Mouse (Mus musculus): ENCODE measurements around the gene Rpl13a. TPM values are rescaled to one million over a fixed set of nuclear protein-coding genes. Genes with fewer than 3 reads are reported as not detected.
A peak's percentile ranks its signal among the peaks of the same experiment; 100 is the strongest.
"Not testable (repeated sequence)": the region's sequence is repeated elsewhere in the genome, so short reads cannot be mapped to it uniquely, and the experiment has no call there.

Gene Rpl13a
- total RNA-seq, 2 experiments from 2014 or later: 742 to 866 TPM

- intact Hi-C loops (cut with DNase I; ENCODE audit: low total_unique reads): no loop called here
- DNase-seq: no peak
These were observed 29.9 kb downstream of the Rpl13a start for GRCm38 (mm10) chr7:45098541-45099240.

- no peak for DNase-seq
- intact Hi-C loops (cut with DNase I; ENCODE audit: low total_unique reads): no loop called here
These were observed 31.1 kb downstream of the Rpl13a start for GRCm38 (mm10) chr7:45097479-45097878.

DNA sequence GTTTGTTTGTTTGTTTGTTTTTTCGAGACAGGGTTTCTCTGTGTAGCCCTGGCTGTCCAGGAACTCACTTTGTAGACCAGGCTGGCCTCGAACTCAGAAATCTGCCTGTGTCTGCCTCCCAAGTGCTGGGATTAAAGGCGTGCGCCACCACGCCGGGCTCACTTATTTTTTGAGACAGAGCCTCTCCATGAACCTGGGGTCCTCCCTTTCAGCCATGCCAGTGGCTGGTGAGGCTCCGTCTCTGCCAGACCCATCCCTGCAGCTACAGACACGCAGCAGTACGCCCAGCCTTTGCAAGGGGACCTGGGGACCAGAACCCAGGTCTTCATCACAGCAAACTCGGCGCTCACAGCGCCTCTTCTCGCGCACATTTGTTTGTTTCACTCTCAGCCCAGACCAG is 32.6 kb downstream of the Rpl13a start:
- intact Hi-C loops (cut with DNase I; ENCODE audit: low total_unique reads): not testable (repeated sequence)

GRCm38 (mm10) chr7:45095367-45095766 is 33.2 kb downstream of the Rpl13a start:
- DNase-seq: no peak
- intact Hi-C loops (cut with DNase I; ENCODE audit: low total_unique reads): no loop called here

More for the DNA sequence above, 32.6 kb downstream of the Rpl13a start:
- not testable (repeated sequence) for DNase-seq

DNA sequence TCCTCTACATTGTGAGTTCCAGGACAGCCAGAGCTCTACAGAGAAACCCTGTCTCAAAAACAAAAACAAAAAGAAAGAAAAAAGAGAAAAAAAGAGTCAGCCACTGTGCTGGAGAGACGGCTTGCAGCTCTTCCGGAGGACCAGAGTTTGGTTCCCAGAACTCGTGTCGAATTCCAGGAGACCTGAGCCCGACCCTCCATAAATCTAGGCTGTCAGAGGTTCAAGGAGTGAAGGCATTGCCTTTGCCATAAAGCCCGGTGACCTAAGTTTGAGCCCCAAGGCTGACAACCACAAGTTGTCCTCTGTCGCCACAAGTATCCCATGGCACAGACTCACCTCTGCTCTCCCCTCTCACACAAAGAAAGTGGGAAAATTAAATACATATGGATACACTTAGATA is 34.4 kb downstream of the Rpl13a start:
- intact Hi-C loops (cut with DNase I; ENCODE audit: low total_unique reads): no loop called here
- DNase-seq: no peak

- intact Hi-C loops (cut with DNase I; ENCODE audit: low total_unique reads): no loop called here
- no peak for DNase-seq
These were observed 35.0 kb downstream of the Rpl13a start for GRCm38 (mm10) chr7:45093516-45093905.

GRCm38 (mm10) chr7:45092828-45093515 is 35.6 kb downstream of the Rpl13a start:
- no peak for DNase-seq
- intact Hi-C loops (cut with DNase I; ENCODE audit: low total_unique reads): no loop called here

DNA sequence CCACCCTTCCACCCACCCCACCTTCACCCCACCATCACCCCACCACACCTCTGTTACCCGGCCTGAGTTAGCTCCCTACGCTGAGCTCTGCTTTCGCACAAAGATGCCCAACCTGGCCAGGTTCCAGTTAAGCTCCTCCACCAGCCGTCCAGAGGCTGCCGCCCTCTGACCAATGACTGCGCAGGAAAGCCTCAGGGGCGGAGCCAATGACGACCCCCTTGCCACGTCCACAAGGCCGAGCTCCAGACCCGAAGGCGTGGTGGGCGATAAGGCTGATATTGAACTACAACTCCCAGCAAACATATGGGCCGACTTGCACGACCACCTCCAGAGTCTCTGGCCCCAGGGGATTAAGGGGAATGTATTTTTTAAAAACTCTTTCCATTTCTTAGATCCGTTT is 36.5 kb downstream of the Rpl13a start, which contains the start of gene Rcn3:
Gene Rcn3 (minus strand): TSS at position 174 of the 400 bp plus-strand sequence.
- peak; percentile 93 for DNase-seq
- intact Hi-C loops (cut with DNase I; ENCODE audit: low total_unique reads): no loop called here

- peak; percentile 57 for DNase-seq
These were observed 37.3 kb downstream of the Rpl13a start for GRCm38 (mm10) chr7:45091001-45091990.

DNA sequence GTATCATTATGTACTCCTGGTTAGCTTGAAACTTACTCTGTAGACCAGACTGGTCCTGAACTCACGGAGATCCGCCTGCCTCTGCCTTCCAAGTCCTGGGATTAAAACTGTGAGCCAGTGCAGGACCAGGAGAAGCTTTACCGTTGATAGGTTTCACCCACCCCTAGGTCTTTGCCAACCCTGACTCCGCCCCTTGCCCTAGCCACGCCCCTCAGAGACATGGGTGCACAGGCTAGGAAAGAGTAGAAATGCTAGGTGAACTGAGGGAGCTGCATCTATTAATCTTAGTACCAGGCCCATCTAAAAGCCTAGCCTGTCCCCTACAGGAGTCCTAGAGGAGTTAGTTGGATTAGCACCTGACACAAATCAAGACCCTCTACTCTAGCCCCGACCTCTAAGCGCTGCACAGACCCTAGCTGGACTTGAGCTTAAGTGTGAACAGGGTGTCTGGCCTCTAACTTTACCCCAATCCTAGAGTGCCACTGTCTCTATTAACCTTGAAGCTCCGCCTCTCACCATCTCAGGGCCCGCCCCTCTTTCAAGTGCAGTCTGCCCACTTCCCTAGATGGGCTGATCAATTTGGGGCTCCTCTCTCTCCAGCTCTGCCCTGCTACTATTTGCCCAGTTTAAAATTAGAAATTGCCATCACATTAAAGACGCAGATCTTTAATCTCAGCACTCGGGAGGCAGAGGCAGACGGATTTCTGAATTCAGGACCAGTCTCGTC is 38.1 kb downstream of the Rpl13a start:
- DNase-seq: no peak
- intact Hi-C loops (cut with DNase I; ENCODE audit: low total_unique reads): no loop called here

More at GRCm38 (mm10) chr7:45091001-45091990, 37.3 kb downstream of the Rpl13a start:
- intact Hi-C loops (cut with DNase I; ENCODE audit: low total_unique reads): no loop called here

- intact Hi-C loops (cut with DNase I; ENCODE audit: low total_unique reads): no loop called here
These were observed 40.0 kb downstream of the Rpl13a start for GRCm38 (mm10) chr7:45088597-45088996.

GRCm38 (mm10) chr7:45086084-45086483 is 42.5 kb downstream of the Rpl13a start:
- intact Hi-C loops (cut with DNase I; ENCODE audit: low total_unique reads): no loop called here
- DNase-seq: no peak

More at GRCm38 (mm10) chr7:45088597-45088996, 40.0 kb downstream of the Rpl13a start:
- DNase-seq: no peak

GRCm38 (mm10) chr7:45083300-45083890 is 45.2 kb downstream of the Rpl13a start:
- DNase-seq: no peak
- intact Hi-C loops (cut with DNase I; ENCODE audit: low total_unique reads): no loop called here

DNA sequence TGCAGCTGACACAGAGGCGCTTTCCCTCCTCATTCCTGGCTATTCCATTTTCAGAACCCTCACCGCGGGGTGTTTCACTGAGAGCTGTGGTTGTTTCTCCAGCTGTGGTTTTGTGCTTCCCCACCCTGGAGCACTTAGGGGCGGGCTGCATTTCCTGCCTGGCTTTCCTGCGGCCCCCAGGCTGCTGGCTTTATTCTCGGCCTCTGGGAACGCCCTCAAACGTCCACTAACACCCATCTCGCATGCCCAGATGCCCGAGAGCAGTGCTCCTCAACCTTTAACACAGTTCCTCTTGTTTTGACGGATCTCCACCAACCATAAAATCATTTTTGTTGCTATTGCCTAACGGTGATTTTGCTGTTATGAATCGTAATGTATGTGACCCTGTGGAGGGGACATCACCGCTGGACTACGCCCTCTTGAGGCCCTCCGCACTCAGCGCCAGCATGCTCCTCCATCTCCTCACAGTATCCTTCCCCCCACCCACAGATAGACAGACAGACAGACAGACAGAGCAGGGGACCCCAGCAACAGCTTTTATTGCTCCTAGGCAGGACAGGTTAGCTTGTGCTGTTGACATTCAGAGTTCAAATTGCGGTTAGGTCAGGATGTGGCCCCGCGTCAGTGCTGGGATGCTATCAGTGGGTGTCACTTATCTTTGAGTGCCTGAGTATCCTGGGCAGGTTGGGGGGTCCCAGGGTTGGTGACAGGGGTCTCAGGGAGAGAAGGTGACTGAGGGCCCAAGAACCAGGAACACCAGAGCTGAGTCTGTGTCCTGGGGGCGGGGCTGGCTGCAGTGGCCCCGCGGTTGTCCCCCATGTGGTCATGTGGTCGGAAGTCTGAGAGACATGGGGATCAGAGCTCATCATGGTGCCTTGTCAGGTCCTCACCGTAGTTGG is 45.9 kb downstream of the Rpl13a start:
- DNase-seq: peak; percentile 65
- intact Hi-C loops (cut with DNase I; ENCODE audit: low total_unique reads): no loop called here

- DNase-seq: no peak
- intact Hi-C loops (cut with DNase I; ENCODE audit: low total_unique reads): no loop called here
These were observed 47.5 kb downstream of the Rpl13a start for GRCm38 (mm10) chr7:45081016-45081415.

DNA sequence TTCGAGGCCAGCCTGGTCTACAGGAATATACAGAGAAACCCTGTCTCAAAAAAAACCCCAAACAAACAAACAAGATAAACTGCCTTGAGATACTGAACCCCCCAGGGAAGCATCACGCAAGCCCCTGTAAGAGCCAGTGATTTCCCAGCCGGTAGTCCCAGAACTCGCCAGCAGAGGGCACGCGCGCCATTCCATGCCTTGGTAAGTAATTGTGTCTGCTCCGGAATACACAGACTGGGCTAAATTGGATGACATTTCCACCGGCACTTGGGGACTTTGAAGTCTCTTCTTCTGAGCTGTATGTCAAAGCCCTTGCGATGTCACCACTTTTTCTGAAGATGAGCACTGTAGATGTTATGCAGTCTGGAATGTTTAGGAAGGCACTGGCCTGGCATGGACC is 48.7 kb downstream of the Rpl13a start:
- intact Hi-C loops (cut with DNase I; ENCODE audit: low total_unique reads): loop anchor here (2.0 kb wide), 1 partner anchor 57 kb away; the partner anchor contains the start of genes Flt3l and Gm45713
- peak; percentile 88 for DNase-seq

- peak; percentile 77 for DNase-seq
- intact Hi-C loops (cut with DNase I; ENCODE audit: low total_unique reads): loop anchor here (2.0 kb wide), 1 partner anchor 58 kb away; the partner anchor contains the start of genes Flt3l and Gm45713
These were observed 50.0 kb downstream of the Rpl13a start for GRCm38 (mm10) chr7:45078513-45078912.

Measured in gastrocnemius, postnatal 14 days (tissue).